Mouse (Mus musculus) CH12.LX (cell line): ENCODE data around the gene Cers5.

Experiments
- CHD2 ChIP-seq: IDR thresholded peaks from 2 replicates; pipeline ENCODE4 v1.6.1; 2011; ENCODE audit warnings: low read length, improper control_type of control experiment
- CTCF ChIP-seq, 2 experiments: IDR thresholded peaks in 1 of 2; conservative IDR thresholded peaks in 1 of 2; 2 replicates each; pipeline ENCODE4 v1.5.1; 2011 to 2012; ENCODE audit warnings: low read depth in 2 of 2, low read length in 2 of 2, improper control_type of control experiment in 1 of 2, inconsistent platforms in 1 of 2, mild to moderate bottlenecking in 1 of 2, moderate library complexity in 1 of 2
- E2F4 ChIP-seq: IDR thresholded peaks from 2 replicates; pipeline ENCODE4 v1.6.1; 2011; ENCODE audit warnings: low read depth, low read length, improper control_type of control experiment; ENCODE audit not compliant: insufficient replicate concordance
- EP300 ChIP-seq: IDR thresholded peaks from 2 replicates; pipeline ENCODE4 v1.6.1; 2011; ENCODE audit warnings: low read length, improper control_type of control experiment
- NELFE ChIP-seq: IDR thresholded peaks from 2 replicates; pipeline ENCODE4 v1.6.1; 2011; ENCODE audit warnings: low read depth, low read length, improper control_type of control experiment
- POLR2A ChIP-seq: IDR thresholded peaks from 2 replicates; pipeline ENCODE4 v1.6.1; 2011; ENCODE audit warnings: low read depth, mild to moderate bottlenecking, improper control_type of control experiment, low read length
- RAD21 ChIP-seq: IDR thresholded peaks from 2 replicates; pipeline ENCODE4 v1.6.1; 2011; ENCODE audit warnings: low read depth, mild to moderate bottlenecking, low read length, improper control_type of control experiment, moderate library complexity
- SMC3 ChIP-seq: IDR thresholded peaks from 2 replicates; pipeline ENCODE4 v1.6.1; 2011; ENCODE audit warnings: low read depth, low read length, improper control_type of control experiment
- TCF12 ChIP-seq: IDR thresholded peaks from 2 replicates; pipeline ENCODE4 v1.6.1; 2014; ENCODE audit warnings: low read depth, mild to moderate bottlenecking, inconsistent platforms, low read length, improper control_type of control experiment
- USF1 ChIP-seq: IDR thresholded peaks from 2 replicates; pipeline ENCODE4 v1.6.1; 2014; ENCODE audit warnings: low read depth, mild to moderate bottlenecking, inconsistent platforms, low read length, improper control_type of control experiment
- ZC3H11A ChIP-seq: IDR thresholded peaks from 2 replicates; pipeline ENCODE4 v1.6.1; 2012; ENCODE audit warnings: low read depth, mild to moderate bottlenecking, inconsistent platforms, low read length, improper control_type of control experiment
- ZKSCAN1 ChIP-seq: IDR thresholded peaks from 2 replicates; pipeline ENCODE4 v1.6.1; 2012; ENCODE audit warnings: low read depth, inconsistent platforms, low read length, improper control_type of control experiment, borderline replicate concordance

GRCm38 (mm10) chr15:99729056-99729783, 43.5 kb downstream of the Cers5 start:
- no peak for TF ChIP-seq POLR2A
- no peak for TF ChIP-seq ZC3H11A
- TF ChIP-seq ZKSCAN1 = no peak
- TF ChIP-seq CHD2 = no peak
- TF ChIP-seq EP300 = no peak
- peak in 1 of 2 experiments; percentile 26; a peak in 2 of 4 replicates for TF ChIP-seq CTCF (conservative IDR thresholded peaks at IDR 0.05 in 1 of 2, IDR thresholded peaks at IDR 0.05 in 1 of 2; ENCODE audit: low read depth in 2 of 2, low read length in 2 of 2)
- TF ChIP-seq USF1 = no peak
- no peak for TF ChIP-seq E2F4
- no peak; the same call in none of the 2 replicates for TF ChIP-seq RAD21
- no peak for TF ChIP-seq NELFE
- TF ChIP-seq TCF12 = no peak
- peak; percentile 8; the same call in 1 of the 2 replicates for TF ChIP-seq SMC3
